Mouse (Mus musculus): ENCODE results near the gene Mrpl27. TPM values are rescaled to one million over a fixed set of nuclear protein-coding genes. Genes with fewer than 3 reads are reported as not detected.

The Mrpl27 gene
- total and polyA plus RNA-seq, 3 experiments = 26.2 to 70.6 (median 54.7) TPM

DNA sequence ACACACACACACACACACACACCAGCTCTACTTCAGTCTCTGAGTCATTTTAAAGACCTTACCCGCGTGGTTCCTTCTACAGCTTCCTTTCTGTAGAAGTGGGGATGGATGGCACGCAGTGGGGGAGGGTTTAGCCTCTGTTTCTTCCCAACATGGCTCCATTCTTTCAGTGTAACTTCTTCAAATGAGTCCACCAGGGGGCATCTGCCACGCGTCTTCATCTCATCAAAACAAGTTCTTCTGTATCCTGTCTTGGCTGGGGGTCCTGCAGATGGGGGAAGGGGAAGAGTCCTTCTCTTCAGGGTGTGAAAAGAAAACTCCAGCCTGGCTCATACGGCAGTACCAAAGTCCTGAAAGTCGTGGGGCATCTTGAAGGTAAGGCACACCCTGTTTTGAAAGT, 50.5 kb downstream of the Mrpl27 start:
- Histone ChIP-seq H3K27me3 (ENCODE audit: insufficient read depth, low read length) (peaks cover 9% of the 10 kb centered on the region), H3K4me1 (ENCODE audit: insufficient read depth, low read depth, low read length) (no peaks in the 10 kb centered on the region), H3K36me3 (replicated peaks) (no peaks in the 10 kb centered on the region), H3K4me3 (ENCODE audit: low read depth, low read length) (no peak overlapping the region), H3K9me3 (replicated peaks) (no peaks in the 10 kb centered on the region)
- ATAC-seq (ENCODE audit: extremely low read depth, insufficient number of reproducible peaks, low FRiP score, poor library complexity, severe bottlenecking) (no peak), DNase-seq (ENCODE audit: low spot score) (no peak)
- TF ChIP-seq GATA1 (IDR thresholded peaks at IDR 0.05; ENCODE audit: borderline replicate concordance, low read length) = no peak
- TF ChIP-seq GATA2 (IDR thresholded peaks at IDR 0.05; ENCODE audit: borderline replicate concordance, low read depth, low read length) = no peak
- no peak for TF ChIP-seq CTCF (IDR thresholded peaks at IDR 0.05; ENCODE audit: low read depth, low read length)
- TF ChIP-seq POLR2AphosphoS5 (IDR thresholded peaks at IDR 0.05; ENCODE audit: insufficient replicate concordance, low read depth, low read length) = no peak
- no peak for TF ChIP-seq TAL1 (conservative IDR thresholded peaks at IDR 0.05; ENCODE audit: low read depth, low read length)

GRCm38 (mm10) chr11:94704472-94704871, 50.9 kb downstream of the Mrpl27 start, which contains the start of gene Gm11541:
TSS of gene Gm11541 (minus strand) at chr11:94704499.
- no peak for TF ChIP-seq CTCF (IDR thresholded peaks at IDR 0.05; ENCODE audit: low read depth, low read length)
- no peak for TF ChIP-seq GATA2 (IDR thresholded peaks at IDR 0.05; ENCODE audit: borderline replicate concordance, low read depth, low read length)
- no peak for TF ChIP-seq TAL1 (conservative IDR thresholded peaks at IDR 0.05; ENCODE audit: low read depth, low read length)
- TF ChIP-seq GATA1 (IDR thresholded peaks at IDR 0.05; ENCODE audit: borderline replicate concordance, low read length) = no peak
- DNase-seq (ENCODE audit: low spot score) = no peak
- H3K9me3 ChIP-seq (replicated peaks) = no peaks in the 10 kb centered on the region
- peaks cover 9% of the 10 kb centered on the region for H3K27me3 ChIP-seq (ENCODE audit: insufficient read depth, low read length)
- no peaks in the 10 kb centered on the region for H3K4me1 ChIP-seq (ENCODE audit: insufficient read depth, low read depth, low read length)
- no peak for ATAC-seq (ENCODE audit: extremely low read depth, insufficient number of reproducible peaks, low FRiP score, poor library complexity, severe bottlenecking)
- no peak within 1 kb of the TSS for H3K4me3 ChIP-seq (ENCODE audit: low read depth, low read length)
- no peaks in the 10 kb centered on the region for H3K36me3 ChIP-seq (replicated peaks)

Other genes with a start within 250 kb of the Mrpl27 start
- gene Cacna1g, start 179.6 kb upstream of the Mrpl27 start, total RNA-seq (2014; fragmentation: Nextera tagmentation) = 38.4 TPM in 1 of 2 replicates, not detected in the other
- gene Cacna1g, start 179.6 kb upstream of the Mrpl27 start, total RNA-seq (2017) = 0.49 TPM in 1 of 2 replicates, not detected in the other
- gene Cacna1g, start 179.6 kb upstream of the Mrpl27 start, polyA plus RNA-seq (2012) = 0.01 TPM in 1 of 2 replicates, not detected in the other
- gene Spata20, start 167.6 kb upstream of the Mrpl27 start, total RNA-seq (2014; fragmentation: Nextera tagmentation) = not detected in 2 replicates
- gene Spata20, start 167.6 kb upstream of the Mrpl27 start, total RNA-seq (2017) = not detected in 2 replicates
- not detected in 2 replicates for gene Spata20, start 167.6 kb upstream of the Mrpl27 start, polyA plus RNA-seq (2012)
- not detected in 2 replicates for gene Epn3, start 153.8 kb upstream of the Mrpl27 start, total RNA-seq (2014; fragmentation: Nextera tagmentation)
- gene Epn3, start 153.8 kb upstream of the Mrpl27 start, total RNA-seq (2017) = not detected in 2 replicates
- gene Epn3, start 153.8 kb upstream of the Mrpl27 start, polyA plus RNA-seq (2012) = not detected in 2 replicates
- not detected in 2 replicates for gene Mycbpap, start 132.0 kb upstream of the Mrpl27 start, total RNA-seq (2014; fragmentation: Nextera tagmentation)
- 0.06 TPM in 1 of 2 replicates, not detected in the other for gene Mycbpap, start 132.0 kb upstream of the Mrpl27 start, total RNA-seq (2017)
- not detected in 2 replicates for gene Mycbpap, start 132.0 kb upstream of the Mrpl27 start, polyA plus RNA-seq (2012)
- gene Rsad1, start 104.5 kb upstream of the Mrpl27 start, total RNA-seq (2014; fragmentation: Nextera tagmentation) = 4.8 and 5.3 TPM in 2 replicates
- 3.9 and 4.2 TPM in 2 replicates for gene Rsad1, start 104.5 kb upstream of the Mrpl27 start, total RNA-seq (2017)
- gene Rsad1, start 104.5 kb upstream of the Mrpl27 start, polyA plus RNA-seq (2012) = 4.4 and 5.6 TPM in 2 replicates
- not detected in 2 replicates for gene Chad, start 88.7 kb upstream of the Mrpl27 start, total RNA-seq (2014; fragmentation: Nextera tagmentation)
- 0.06 and 0.11 TPM in 2 replicates for gene Chad, start 88.7 kb upstream of the Mrpl27 start, total RNA-seq (2017)
- gene Chad, start 88.7 kb upstream of the Mrpl27 start, polyA plus RNA-seq (2012) = not detected in 2 replicates
- gene Acsf2, start 51.9 kb upstream of the Mrpl27 start, total RNA-seq (2014; fragmentation: Nextera tagmentation) = 1.4 and 1.6 TPM in 2 replicates
- gene Acsf2, start 51.9 kb upstream of the Mrpl27 start, total RNA-seq (2017) = 0.27 and 0.81 TPM in 2 replicates
- gene Acsf2, start 51.9 kb upstream of the Mrpl27 start, polyA plus RNA-seq (2012) = 1.5 and 1.6 TPM in 2 replicates
- 107 and 120 TPM in 2 replicates for gene Lrrc59, start 24.0 kb upstream of the Mrpl27 start, total RNA-seq (2014; fragmentation: Nextera tagmentation)
- 106 and 117 TPM in 2 replicates for gene Lrrc59, start 24.0 kb upstream of the Mrpl27 start, total RNA-seq (2017)
- 146 and 181 TPM in 2 replicates for gene Lrrc59, start 24.0 kb upstream of the Mrpl27 start, polyA plus RNA-seq (2012)
- gene Eme1, start 197 bp downstream of the Mrpl27 start, total RNA-seq (2014; fragmentation: Nextera tagmentation) = 14.4 and 17.9 TPM in 2 replicates
- 39.0 and 42.0 TPM in 2 replicates for gene Eme1, start 197 bp downstream of the Mrpl27 start, total RNA-seq (2017)
- gene Eme1, start 197 bp downstream of the Mrpl27 start, polyA plus RNA-seq (2012) = 25.8 and 29.4 TPM in 2 replicates
- gene Xylt2, start 23.7 kb downstream of the Mrpl27 start, total RNA-seq (2014; fragmentation: Nextera tagmentation) = 4.5 and 9.9 TPM in 2 replicates
- gene Xylt2, start 23.7 kb downstream of the Mrpl27 start, total RNA-seq (2017) = 6.6 and 7.0 TPM in 2 replicates
- 14.7 and 16.4 TPM in 2 replicates for gene Xylt2, start 23.7 kb downstream of the Mrpl27 start, polyA plus RNA-seq (2012)
- not detected in 2 replicates for gene Gm11541, start 50.7 kb downstream of the Mrpl27 start, total RNA-seq (2014; fragmentation: Nextera tagmentation)
- gene Gm11541, start 50.7 kb downstream of the Mrpl27 start, total RNA-seq (2017) = 0.06 and 0.33 TPM in 2 replicates
- gene Gm11541, start 50.7 kb downstream of the Mrpl27 start, polyA plus RNA-seq (2012) = not detected in 2 replicates
- not detected in 2 replicates for gene Cdc34b, start 88.0 kb downstream of the Mrpl27 start, total RNA-seq (2014; fragmentation: Nextera tagmentation)
- 0.27 TPM in 1 of 2 replicates, not detected in the other for gene Cdc34b, start 88.0 kb downstream of the Mrpl27 start, total RNA-seq (2017)
- 0.13 TPM in 1 of 2 replicates, not detected in the other for gene Cdc34b, start 88.0 kb downstream of the Mrpl27 start, polyA plus RNA-seq (2012)
- not detected in 2 replicates for gene Tmem92, start 128.9 kb downstream of the Mrpl27 start, total RNA-seq (2014; fragmentation: Nextera tagmentation)
- gene Tmem92, start 128.9 kb downstream of the Mrpl27 start, total RNA-seq (2017) = 0.16 TPM in 1 of 2 replicates, not detected in the other
- not detected in 2 replicates for gene Tmem92, start 128.9 kb downstream of the Mrpl27 start, polyA plus RNA-seq (2012)